Mouse (Mus musculus): ENCODE measurements around the gene Ovol3. TPM values are rescaled to one million over a fixed set of nuclear protein-coding genes. Genes with fewer than 3 reads are reported as not detected.

Ovol3 gene
- polyA plus RNA-seq, 1 experiment from 2014 or later = not detected

DNA sequence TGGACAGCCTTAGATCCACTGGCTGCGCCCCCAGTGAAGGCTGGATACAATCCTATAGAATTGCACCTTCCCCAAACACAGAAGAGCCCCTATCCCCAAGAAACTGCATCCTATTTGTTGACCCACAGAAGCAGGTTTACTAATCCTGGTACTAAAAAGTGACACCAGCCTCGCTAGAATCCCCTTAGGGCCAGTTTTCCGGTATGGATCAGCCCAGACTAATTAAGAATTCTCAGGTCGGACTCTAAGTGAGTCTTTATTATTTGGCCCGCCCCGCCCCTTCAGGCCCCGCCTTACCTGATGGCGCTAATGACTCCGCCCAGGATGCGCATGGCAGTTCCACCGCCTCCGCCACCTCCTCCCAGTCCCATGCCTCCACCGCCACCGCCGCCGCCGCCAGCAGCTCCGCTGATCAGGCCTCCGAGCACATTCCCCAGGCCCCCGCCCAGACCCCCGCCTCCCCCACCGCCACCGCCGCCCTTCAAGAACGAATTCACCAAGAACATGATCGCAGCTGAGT lies 41.9 kb downstream of the Ovol3 start:
- WGBS (ENCODE audit: insufficient replicate concordance) = 2% methylated on average over 26 of the region's 26 CpGs

DNA sequence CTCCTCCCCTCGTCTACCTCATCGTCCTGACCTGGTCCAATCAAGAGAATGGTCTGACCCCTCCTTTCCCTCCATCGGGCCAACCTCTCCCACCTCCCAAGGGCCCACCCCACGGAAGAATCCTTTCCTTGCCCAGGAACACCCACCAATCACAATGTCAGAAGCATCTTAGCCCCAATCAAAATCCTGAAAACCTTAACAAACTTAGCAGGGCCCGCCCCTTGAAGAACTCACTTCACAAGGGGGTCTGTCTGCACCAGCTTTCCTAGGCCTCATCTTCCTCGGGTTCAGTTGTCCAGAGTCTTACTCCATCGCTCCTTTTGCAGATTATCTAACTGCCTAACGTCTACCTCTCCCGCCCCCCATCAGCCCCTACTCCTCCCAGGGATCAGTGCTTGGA lies 42.5 kb downstream of the Ovol3 start:
- Histone ChIP-seq H3K27me3 (ENCODE audit: insufficient read depth, low read length) (no peaks in the 10 kb centered on the region), H3K9me3 (ENCODE audit: low read length) (no peaks in the 10 kb centered on the region), H3K4me3 (ENCODE audit: low read depth, low read length) (no peak overlapping the region), H3K9ac (replicated peaks) (peak overlapping the region; percentile 86; the same call in 1 of the 2 replicates), H3K4me1 (ENCODE audit: insufficient read depth) (peaks cover 17% of the 10 kb centered on the region), H3K36me3 (replicated peaks; ENCODE audit: insufficient read depth, low read length) (peaks cover 36% of the 10 kb centered on the region), H3K27ac (ENCODE audit: low read depth) (no peak overlapping the region), H3K4me2 (ENCODE audit: low read depth, low read length) (peak overlapping the region; percentile 83)
- DNase-seq = no peak
- no peak for ATAC-seq
- TF ChIP-seq CTCF (IDR thresholded peaks at IDR 0.05; ENCODE audit: low read depth) (no peak), EP300 (IDR thresholded peaks at IDR 0.05; ENCODE audit: low read depth) (no peak)
- 66% methylated on average over 9 of the region's 9 CpGs for WGBS (ENCODE audit: insufficient replicate concordance)

More for the DNA sequence above, 41.9 kb downstream of the Ovol3 start:
- H3K9ac ChIP-seq (replicated peaks) = peak overlapping the region; percentile 86
- peak overlapping the region; percentile 75 for H3K27ac ChIP-seq (ENCODE audit: low read depth)
- TF ChIP-seq EP300 (IDR thresholded peaks at IDR 0.05; ENCODE audit: low read depth) = no peak
- TF ChIP-seq CTCF (IDR thresholded peaks at IDR 0.05; ENCODE audit: low read depth) = no peak
- H3K27me3 ChIP-seq (ENCODE audit: insufficient read depth, low read length) = no peaks in the 10 kb centered on the region
- ATAC-seq (peak; percentile 71), DNase-seq (peak; percentile 90)
- peak overlapping the region; percentile 83 for H3K4me2 ChIP-seq (ENCODE audit: low read depth, low read length)
- peaks cover 20% of the 10 kb centered on the region for H3K4me1 ChIP-seq (ENCODE audit: insufficient read depth)
- H3K9me3 ChIP-seq (ENCODE audit: low read length) = no peaks in the 10 kb centered on the region
- peaks cover 30% of the 10 kb centered on the region for H3K36me3 ChIP-seq (replicated peaks; ENCODE audit: insufficient read depth, low read length)
- peak overlapping the region; percentile 80 for H3K4me3 ChIP-seq (ENCODE audit: low read depth, low read length)

- no peak for ATAC-seq
- no peaks in the 10 kb centered on the region for H3K27me3 ChIP-seq (ENCODE audit: insufficient read depth, low read length)
- H3K27ac ChIP-seq (ENCODE audit: low read depth) = no peak overlapping the region
- no peaks in the 10 kb centered on the region for H3K9me3 ChIP-seq (ENCODE audit: low read length)
- H3K36me3 ChIP-seq (replicated peaks; ENCODE audit: insufficient read depth, low read length) = peaks cover 45% of the 10 kb centered on the region
- WGBS (ENCODE audit: insufficient replicate concordance) = 90% methylated on average over 12 of the region's 12 CpGs
- H3K4me3 ChIP-seq (ENCODE audit: low read depth, low read length) = no peak overlapping the region
- DNase-seq = no peak
- no peak overlapping the region for H3K4me2 ChIP-seq (ENCODE audit: low read depth, low read length)
- H3K9ac ChIP-seq (replicated peaks) = no peak overlapping the region
- no peak for TF ChIP-seq CTCF (IDR thresholded peaks at IDR 0.05; ENCODE audit: low read depth)
- TF ChIP-seq EP300 (IDR thresholded peaks at IDR 0.05; ENCODE audit: low read depth) = no peak
- peaks cover 17% of the 10 kb centered on the region for H3K4me1 ChIP-seq (ENCODE audit: insufficient read depth)
Observed at GRCm38 (mm10) chr7:30192088-30192487, 43.4 kb downstream of the Ovol3 start.

- Histone ChIP-seq H3K4me2 (ENCODE audit: low read depth, low read length) (no peak overlapping the region), H3K4me1 (ENCODE audit: insufficient read depth) (peaks cover 11% of the 10 kb centered on the region), H3K9me3 (ENCODE audit: low read length) (no peaks in the 10 kb centered on the region), H3K27ac (ENCODE audit: low read depth) (no peak overlapping the region), H3K4me3 (ENCODE audit: low read depth, low read length) (no peak overlapping the region), H3K36me3 (replicated peaks; ENCODE audit: insufficient read depth, low read length) (peaks cover 58% of the 10 kb centered on the region), H3K9ac (replicated peaks) (no peak overlapping the region), H3K27me3 (ENCODE audit: insufficient read depth, low read length) (no peaks in the 10 kb centered on the region)
- WGBS (ENCODE audit: insufficient replicate concordance) = 83% methylated on average over 4 of the region's 4 CpGs
- TF ChIP-seq CTCF (IDR thresholded peaks at IDR 0.05; ENCODE audit: low read depth) = no peak
- no peak for TF ChIP-seq EP300 (IDR thresholded peaks at IDR 0.05; ENCODE audit: low read depth)
- ATAC-seq = no peak
- no peak for DNase-seq
Observed at GRCm38 (mm10) chr7:30189116-30189491, 46.4 kb downstream of the Ovol3 start.

- H3K4me2 ChIP-seq (ENCODE audit: low read depth, low read length) = no peak overlapping the region
- ATAC-seq (no peak), DNase-seq (no peak)
- no peak for TF ChIP-seq EP300 (IDR thresholded peaks at IDR 0.05; ENCODE audit: low read depth)
- TF ChIP-seq CTCF (IDR thresholded peaks at IDR 0.05; ENCODE audit: low read depth) = no peak
- WGBS (ENCODE audit: insufficient replicate concordance) = 78% methylated on average over 12 of the region's 12 CpGs
- peaks cover 11% of the 10 kb centered on the region for H3K4me1 ChIP-seq (ENCODE audit: insufficient read depth)
- no peaks in the 10 kb centered on the region for H3K27me3 ChIP-seq (ENCODE audit: insufficient read depth, low read length)
- no peak overlapping the region for H3K27ac ChIP-seq (ENCODE audit: low read depth)
- H3K36me3 ChIP-seq (replicated peaks; ENCODE audit: insufficient read depth, low read length) = peaks cover 58% of the 10 kb centered on the region
- no peak overlapping the region for H3K9ac ChIP-seq (replicated peaks)
- H3K4me3 ChIP-seq (ENCODE audit: low read depth, low read length) = no peak overlapping the region
- no peaks in the 10 kb centered on the region for H3K9me3 ChIP-seq (ENCODE audit: low read length)
Observed at GRCm38 (mm10) chr7:30188344-30189115, 47.0 kb downstream of the Ovol3 start.

GRCm38 (mm10) chr7:30184641-30185348 lies 50.7 kb downstream of the Ovol3 start:
- Histone ChIP-seq H3K27me3 (ENCODE audit: insufficient read depth, low read length) (no peaks in the 10 kb centered on the region), H3K4me3 (ENCODE audit: low read depth, low read length) (no peak overlapping the region; the same call in 1 of the 2 replicates), H3K9ac (replicated peaks) (no peak overlapping the region), H3K27ac (ENCODE audit: low read depth) (no peak overlapping the region), H3K36me3 (replicated peaks; ENCODE audit: insufficient read depth, low read length) (peaks cover 33% of the 10 kb centered on the region), H3K9me3 (ENCODE audit: low read length) (no peaks in the 10 kb centered on the region), H3K4me2 (ENCODE audit: low read depth, low read length) (peak overlapping the region; percentile 77), H3K4me1 (ENCODE audit: insufficient read depth) (peaks cover 6% of the 10 kb centered on the region)
- ATAC-seq = no peak
- 76% methylated on average over 13 of the region's 13 CpGs for WGBS (ENCODE audit: insufficient replicate concordance)
- DNase-seq = no peak
- TF ChIP-seq EP300 (IDR thresholded peaks at IDR 0.05; ENCODE audit: low read depth) = no peak
- TF ChIP-seq CTCF (IDR thresholded peaks at IDR 0.05; ENCODE audit: low read depth) = no peak

All from liver, postnatal 0 days (tissue).